7 mouse cellular contexts compared by ENCODE assay signal in the genomic region with DNA sequence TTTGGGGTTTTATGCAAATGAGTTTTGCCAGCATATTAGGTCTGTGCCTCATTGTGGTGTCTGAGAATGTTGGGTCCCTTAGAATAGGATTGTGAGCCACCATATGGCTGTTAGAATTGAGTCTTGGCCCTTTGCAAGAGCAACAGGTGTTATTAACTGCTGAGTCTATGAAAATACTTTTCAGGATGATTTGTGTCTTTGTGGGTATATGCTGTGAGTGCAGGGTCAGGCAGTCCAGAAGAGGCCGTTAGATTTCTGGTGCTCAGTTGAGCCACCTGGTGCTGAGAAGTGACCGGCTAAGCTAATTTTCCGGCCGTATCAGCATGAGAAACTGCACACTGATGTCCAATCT. TPM values are rescaled to one million over a fixed set of nuclear protein-coding genes. Genes with fewer than 3 reads are reported as not detected.
DNase-seq lines count a peak whose midpoint lies in the region; ATAC-seq and TF ChIP-seq lines count a peak whose summit lies in the region.

No protein-coding gene starts in this region.

- intact Hi-C loops in left cerebral cortex, postnatal 10 days (cut with DNase I), result loop anchor here (10.0 kb wide), 1 partner anchor 798 kb away; no protein-coding TSS in a partner anchor
- intact Hi-C loops in left cerebral cortex, postnatal 36 days (cut with DNase I), result loop anchor here (10.0 kb wide), 1 partner anchor 142 kb away; no protein-coding TSS in a partner anchor

- H3K36me3 ChIP-seq in lung, postnatal 0 days (ENCODE audit: insufficient read depth, low read length), result peaks cover 21% of the 10 kb centered on the region; the same call in 1 of the 2 replicates
- H3K36me3 ChIP-seq in forebrain, embryonic 14.5 days (ENCODE audit: control insufficient read depth, insufficient read depth, low read length), result peaks cover 42% of the 10 kb centered on the region
- peaks cover 36% of the 10 kb centered on the region for H3K36me3 ChIP-seq in liver, embryonic 14.5 days (replicated peaks; ENCODE audit: control insufficient read depth, insufficient read depth, low read depth)

- TF ChIP-seq EP300 in lung, postnatal 0 days (IDR thresholded peaks at IDR 0.05), result no peak
- no peak for TF ChIP-seq EP300 in liver, embryonic 14.5 days (IDR thresholded peaks at IDR 0.05; ENCODE audit: low read depth)

- ATAC-seq in lung, postnatal 0 days, result no peak
- ATAC-seq in forebrain, embryonic 14.5 days, result no peak
- ATAC-seq in liver, embryonic 14.5 days (ENCODE audit: insufficient read depth), result peak; percentile 6; the same call in 1 of the 2 replicates

- no peaks in the 10 kb centered on the region for H3K9me3 ChIP-seq in lung, postnatal 0 days (ENCODE audit: low read length)
- no peaks in the 10 kb centered on the region for H3K9me3 ChIP-seq in forebrain, embryonic 14.5 days (replicated peaks; ENCODE audit: control insufficient read depth, low read length)
- no peaks in the 10 kb centered on the region for H3K9me3 ChIP-seq in liver, embryonic 14.5 days (ENCODE audit: control insufficient read depth, low read length)

- H3K4me2 ChIP-seq in lung, postnatal 0 days (replicated peaks; ENCODE audit: low read depth, low read length), result peak overlapping the region; percentile 94
- peak overlapping the region; percentile 92 for H3K4me2 ChIP-seq in forebrain, embryonic 14.5 days (ENCODE audit: low read length)
- peak overlapping the region; percentile 94 for H3K4me2 ChIP-seq in liver, embryonic 14.5 days (ENCODE audit: low read depth)

- no peak overlapping the region for H3K4me3 ChIP-seq in lung, postnatal 0 days (ENCODE audit: low read depth, low read length)
- H3K4me3 ChIP-seq in forebrain, embryonic 14.5 days (ENCODE audit: low read depth, low read length), result peak overlapping the region; percentile 64
- H3K4me3 ChIP-seq in liver, embryonic 14.5 days (ENCODE audit: insufficient read depth in 1 of 2, low read depth in 2 of 2, low read length in 2 of 2), result peak overlapping the region; percentile 22 to 85; a peak in 3 of 4 replicates

- H3K4me1 ChIP-seq in lung, postnatal 0 days (ENCODE audit: insufficient read depth, low read depth, low read length), result peaks cover 5% of the 10 kb centered on the region; the same call in 1 of the 2 replicates
- H3K4me1 ChIP-seq in forebrain, embryonic 14.5 days (ENCODE audit: control insufficient read depth, insufficient read depth, low read length), result peaks cover 7% of the 10 kb centered on the region
- H3K4me1 ChIP-seq in liver, embryonic 14.5 days (replicated peaks; ENCODE audit: control insufficient read depth in 2 of 2, insufficient read depth in 2 of 2, low read length in 1 of 2), result peaks cover 14 to 28% of the 10 kb centered on the region in 2 experiments

- no peak overlapping the region for H3K27ac ChIP-seq in lung, postnatal 0 days (ENCODE audit: low read length)
- H3K27ac ChIP-seq in forebrain, embryonic 14.5 days (ENCODE audit: low read depth, low read length), result no peak overlapping the region
- H3K27ac ChIP-seq in liver, embryonic 14.5 days, result peak overlapping the region; percentile 47

- whole genome bisulfite sequencing in lung, postnatal 0 days, result 5% methylated on average over 4 of the region's 4 CpGs
- 3% methylated on average over 4 of the region's 4 CpGs for WGBS in forebrain, embryonic 14.5 days
- WGBS in liver, embryonic 14.5 days (ENCODE audit: insufficient replicate concordance), result 7% methylated on average over 4 of the region's 4 CpGs

- no peak overlapping the region for H3K9ac ChIP-seq in lung, postnatal 0 days (replicated peaks; ENCODE audit: low read depth)
- no peak overlapping the region for H3K9ac ChIP-seq in forebrain, embryonic 14.5 days (ENCODE audit: low read length)
- H3K9ac ChIP-seq in liver, embryonic 14.5 days (replicated peaks), result no peak overlapping the region

- TF ChIP-seq CTCF in lung, postnatal 0 days (IDR thresholded peaks at IDR 0.05), result no peak
- TF ChIP-seq CTCF in liver, embryonic 14.5 days (IDR thresholded peaks at IDR 0.05; ENCODE audit: low read depth), result no peak

- H3K27me3 ChIP-seq in lung, postnatal 0 days (replicated peaks; ENCODE audit: insufficient read depth, low read length), result no peaks in the 10 kb centered on the region
- H3K27me3 ChIP-seq in forebrain, embryonic 14.5 days (replicated peaks; ENCODE audit: control insufficient read depth, insufficient read depth, low read length), result no peaks in the 10 kb centered on the region
- H3K27me3 ChIP-seq in liver, embryonic 14.5 days (ENCODE audit: control insufficient read depth, insufficient read depth, low read length), result no peaks in the 10 kb centered on the region

- no peak for DNase-seq in lung, postnatal 0 days (ENCODE audit: low spot score)
- no peak for DNase-seq in lung, postnatal 10 days
- DNase-seq in forebrain, embryonic 14.5 days (ENCODE audit: low spot score), result no peak
- DNase-seq in liver, embryonic 14.5 days (ENCODE audit: low read depth in 3 of 3, low spot score in 3 of 3), result no peak
- no peak for DNase-seq in ovary, adult 18-20 months (ENCODE audit: low spot score)
- no peak for DNase-seq in left cerebral cortex, postnatal 10 days (ENCODE audit: extremely low spot score in 1 of 2, low spot score in 2 of 2)
- no peak for DNase-seq in left cerebral cortex, postnatal 36 days (ENCODE audit: low spot score in 2 of 2)

RNA-seq across cellular contexts. Expression of a gene that starts 5.4 kb away (rescaled TPM):
- polyA plus RNA-seq in lung, postnatal 0 days (2015; fragmentation: Nextera tagmentation; extraction: Ambion mirVana), result 456 and 488 TPM in 2 replicates
- 510 and 595 TPM in 2 replicates for polyA plus RNA-seq in forebrain, embryonic 14.5 days (2014; fragmentation: Nextera tagmentation; extraction: Ambion mirVana)
- polyA plus RNA-seq in liver, embryonic 14.5 days (2012; rRNA removed), result 248 and 556 TPM in 2 replicates
- 571 and 586 TPM in 2 replicates for polyA plus RNA-seq in liver, embryonic 14.5 days (2014; fragmentation: Nextera tagmentation; extraction: Ambion mirVana)
- total RNA-seq in left cerebral cortex, postnatal 10 days (2021), result 100 to 1,000 TPM; 273 to 293 TPM
- 100 to 1,000 TPM; 263 to 301 TPM for total RNA-seq in left cerebral cortex, postnatal 36 days (2021)

RNA-seq across cellular contexts. Expression of a gene that starts 37.0 kb away (rescaled TPM):
- 3.6 and 4.1 TPM in 2 replicates for polyA plus RNA-seq in lung, postnatal 0 days (2015; fragmentation: Nextera tagmentation; extraction: Ambion mirVana)
- polyA plus RNA-seq in forebrain, embryonic 14.5 days (2014; fragmentation: Nextera tagmentation; extraction: Ambion mirVana), result 1.1 and 1.5 TPM in 2 replicates
- polyA plus RNA-seq in liver, embryonic 14.5 days (2012; rRNA removed), result 0.01 and 0.02 TPM in 2 replicates
- not detected in 2 replicates for polyA plus RNA-seq in liver, embryonic 14.5 days (2014; fragmentation: Nextera tagmentation; extraction: Ambion mirVana)
- 1 to 10 TPM; 4.0 to 5.6 TPM for total RNA-seq in left cerebral cortex, postnatal 10 days (2021)
- 1 to 10 TPM; 5.6 to 8.0 TPM for total RNA-seq in left cerebral cortex, postnatal 36 days (2021)
